Mouse (Mus musculus): Measurements from ENCODE around the gene Hras. TPM values are rescaled to one million over a fixed set of nuclear protein-coding genes. Genes with fewer than 3 reads are reported as not detected.

Gene Hras
- total and polyA plus RNA-seq, 3 experiments = 149 to 183 TPM; not detected in 1

DNA sequence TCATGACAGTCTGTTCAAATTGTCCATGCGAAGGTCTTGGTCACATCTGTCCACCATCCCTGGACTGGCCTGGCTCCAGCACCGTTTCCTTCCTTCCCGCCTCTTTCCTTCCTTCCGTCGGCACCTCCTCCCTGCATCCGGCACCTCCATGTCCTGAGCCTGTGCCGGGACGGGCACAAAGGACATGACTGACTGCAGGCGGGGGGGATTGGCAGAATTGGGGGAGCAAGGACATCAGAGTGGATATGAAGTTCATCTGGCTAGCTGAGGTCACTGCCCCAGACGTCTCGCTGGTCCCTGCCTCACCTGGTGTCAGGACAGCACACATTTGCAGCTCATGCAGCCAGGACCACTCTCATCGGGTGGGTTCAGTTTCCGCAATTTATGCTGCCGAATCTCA, 2.8 kb downstream of the Hras start:
- Histone ChIP-seq H3K79me2 (ENCODE audit: control insufficient read depth, insufficient read depth, low read length, poor library complexity) (peaks cover 12% of the 10 kb centered on the region), H3K4me1 (ENCODE audit: control insufficient read depth in 1 of 2, insufficient read depth in 2 of 2, low read length in 2 of 2) (peaks cover under 1 to 15% of the 10 kb centered on the region in 2 experiments; a peak in 3 of 4 replicates), H3K36me3 (ENCODE audit: control insufficient read depth in 1 of 2, insufficient read depth in 2 of 2, low read length in 2 of 2) (peaks cover 2 to 8% of the 10 kb centered on the region in 2 experiments; a peak in 3 of 4 replicates), H3K9ac (ENCODE audit: control insufficient read depth, low read depth, low read length, poor library complexity, severe bottlenecking) (no peak overlapping the region), H3K27ac (ENCODE audit: control insufficient read depth, low read depth, low read length) (no peak overlapping the region), H3K4me3 (ENCODE audit: control insufficient read depth in 1 of 2, insufficient read depth in 1 of 2, low read depth in 2 of 2, low read length in 2 of 2) (no peak overlapping the region), H3K27me3 (ENCODE audit: control insufficient read depth in 1 of 2, insufficient read depth in 2 of 2, low read length in 2 of 2) (no peaks in the 10 kb centered on the region), H3K9me3 (replicated peaks; ENCODE audit: insufficient read depth, low read length) (no peaks in the 10 kb centered on the region)
- DNase-seq (ENCODE audit: low read depth, low spot score) = no peak
- no peak for TF ChIP-seq KAT2A (conservative IDR thresholded peaks at IDR 0.05; ENCODE audit: low read depth, low read length)
- TF ChIP-seq BHLHE40 (IDR thresholded peaks at IDR 0.05; ENCODE audit: borderline replicate concordance, low read depth, low read length) = no peak
- no peak for TF ChIP-seq EP300 (IDR thresholded peaks at IDR 0.05; ENCODE audit: low read depth in 1 of 2, low read length in 2 of 2)
- no peak for TF ChIP-seq RCOR1 (IDR thresholded peaks at IDR 0.05; ENCODE audit: low read depth, low read length)
- no peak for TF ChIP-seq POLR2AphosphoS2 (IDR thresholded peaks at IDR 0.05; ENCODE audit: low read length)
- TF ChIP-seq SMC3 (IDR thresholded peaks at IDR 0.05; ENCODE audit: low read depth, low read length) = no peak
- TF ChIP-seq ZKSCAN1 (IDR thresholded peaks at IDR 0.05; ENCODE audit: low read depth, low read length) = no peak
- TF ChIP-seq USF1 (IDR thresholded peaks at IDR 0.05; ENCODE audit: low read depth, low read length) = no peak
- no peak for TF ChIP-seq USF2 (IDR thresholded peaks at IDR 0.05; ENCODE audit: borderline replicate concordance in 1 of 2, insufficient read depth in 1 of 2, low read depth in 1 of 2, low read length in 2 of 2)
- no peak for TF ChIP-seq NRF1 (IDR thresholded peaks at IDR 0.05; ENCODE audit: insufficient read depth, low read depth, low read length, poor library complexity, severe bottlenecking)
- TF ChIP-seq MAX (IDR thresholded peaks at IDR 0.05; ENCODE audit: low read length) = no peak
- TF ChIP-seq ETS1 (IDR thresholded peaks at IDR 0.05; ENCODE audit: low read depth, low read length) = no peak
- TF ChIP-seq TAL1 (IDR thresholded peaks at IDR 0.05; ENCODE audit: low read length) = no peak
- no peak for TF ChIP-seq TCF12 (IDR thresholded peaks at IDR 0.05; ENCODE audit: low read depth, low read length)
- no peak for TF ChIP-seq UBTF (IDR thresholded peaks at IDR 0.05; ENCODE audit: borderline replicate concordance, insufficient read depth, low read depth, low read length)
- TF ChIP-seq ZNF384 (IDR thresholded peaks at IDR 0.05; ENCODE audit: low read depth, low read length) = no peak
- TF ChIP-seq JUND (IDR thresholded peaks at IDR 0.05; ENCODE audit: low read depth, low read length) = no peak
- TF ChIP-seq ZC3H11A (IDR thresholded peaks at IDR 0.05; ENCODE audit: low read depth, low read length) = no peak
- no peak for TF ChIP-seq NELFE (IDR thresholded peaks at IDR 0.05; ENCODE audit: low read depth, low read length)
- no peak for TF ChIP-seq CHD2 (IDR thresholded peaks at IDR 0.05; ENCODE audit: low read length)

DNA sequence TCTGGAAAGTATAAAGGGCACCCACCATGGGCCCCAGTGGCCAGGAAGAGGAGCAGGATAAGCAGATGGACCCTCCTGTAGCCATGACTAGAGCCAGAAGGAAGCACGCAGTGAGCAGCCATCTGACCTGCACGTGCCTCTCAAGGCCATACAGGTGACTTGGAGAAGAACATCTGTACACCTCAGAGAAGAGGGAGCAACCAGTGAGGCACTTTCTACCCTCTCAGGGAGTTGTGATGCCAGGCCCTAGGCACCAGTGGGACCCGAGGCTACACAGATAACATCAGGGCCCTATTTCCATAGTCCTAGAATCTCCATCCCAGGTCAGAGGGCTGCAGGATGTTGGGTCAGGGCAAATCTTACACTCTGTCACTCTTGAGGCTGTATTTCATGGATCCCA, 3.6 kb downstream of the Hras start:
- H3K4me3 ChIP-seq (ENCODE audit: control insufficient read depth in 1 of 2, insufficient read depth in 1 of 2, low read depth in 2 of 2, low read length in 2 of 2) = no peak overlapping the region
- no peaks in the 10 kb centered on the region for H3K9me3 ChIP-seq (replicated peaks; ENCODE audit: insufficient read depth, low read length)
- no peak overlapping the region for H3K9ac ChIP-seq (ENCODE audit: control insufficient read depth, low read depth, low read length, poor library complexity, severe bottlenecking)
- H3K79me2 ChIP-seq (ENCODE audit: control insufficient read depth, insufficient read depth, low read length, poor library complexity) = peaks cover 12% of the 10 kb centered on the region
- TF ChIP-seq POLR2AphosphoS2 (IDR thresholded peaks at IDR 0.05; ENCODE audit: low read length) = no peak
- no peak for TF ChIP-seq E2F4 (IDR thresholded peaks at IDR 0.05; ENCODE audit: borderline replicate concordance, low read depth, low read length)
- TF ChIP-seq UBTF (IDR thresholded peaks at IDR 0.05; ENCODE audit: borderline replicate concordance, insufficient read depth, low read depth, low read length) = no peak
- TF ChIP-seq ELF1 (IDR thresholded peaks at IDR 0.05; ENCODE audit: low read depth, low read length) = no peak
- no peak for TF ChIP-seq MAZ (IDR thresholded peaks at IDR 0.05; ENCODE audit: low read depth, low read length)
- TF ChIP-seq TCF12 (IDR thresholded peaks at IDR 0.05; ENCODE audit: low read depth, low read length) = no peak
- no peak for TF ChIP-seq SIN3A (IDR thresholded peaks at IDR 0.05; ENCODE audit: low read length)
- no peak for TF ChIP-seq TBP (IDR thresholded peaks at IDR 0.05; ENCODE audit: low read depth, low read length)
- no peak overlapping the region for H3K27ac ChIP-seq (ENCODE audit: control insufficient read depth, low read depth, low read length)
- no peaks in the 10 kb centered on the region for H3K27me3 ChIP-seq (ENCODE audit: control insufficient read depth in 1 of 2, insufficient read depth in 2 of 2, low read length in 2 of 2)
- H3K36me3 ChIP-seq (ENCODE audit: control insufficient read depth in 1 of 2, insufficient read depth in 2 of 2, low read length in 2 of 2) = peaks cover 2 to 4% of the 10 kb centered on the region in 2 experiments; a peak in 3 of 4 replicates
- no peak for DNase-seq (ENCODE audit: low read depth, low spot score)
- H3K4me1 ChIP-seq (ENCODE audit: control insufficient read depth in 1 of 2, insufficient read depth in 2 of 2, low read length in 2 of 2) = peaks cover 0 to 7% of the 10 kb centered on the region in 2 experiments; a peak in 2 of 4 replicates

Measured in MEL (cell line).